Mouse (Mus musculus) heart, embryonic 15.5 days (tissue): ENCODE data around the gene Notch1. TPM values are rescaled to one million over a fixed set of nuclear protein-coding genes. Genes with fewer than 3 reads are reported as not detected.

Source experiments
- ATAC-seq: fragments of 200-750 bp; cut with Nextera tagmentation; replicated peaks from 2 replicates; pipeline ENCODE4 v1.8.0; 2017; ENCODE audit warnings: low read depth, moderate TSS enrichment; ENCODE audit not compliant: insufficient number of reproducible peaks, insufficient read depth, low FRiP score
- H3K27ac ChIP-seq: fragments of 300-500 bp; sonication (generic); 2 replicates; pipeline ENCODE4 v1.5.1; 2015; ENCODE audit warnings: mild to moderate bottlenecking, inconsistent platforms
- H3K27me3 ChIP-seq: fragments of 300-500 bp; sonication (generic); 2 replicates; pipeline ENCODE4 v1.6.1; 2015; ENCODE audit warnings: inconsistent platforms
- H3K36me3 ChIP-seq: fragments of 300-500 bp; sonication (generic); 2 replicates; pipeline ENCODE4 v1.6.1; 2015; ENCODE audit warnings: mild to moderate bottlenecking, inconsistent platforms
- H3K4me1 ChIP-seq: fragments of 300-500 bp; sonication (generic); replicated peaks from 2 replicates; pipeline ENCODE4 v1.6.1; 2015; ENCODE audit warnings: inconsistent platforms
- H3K4me2 ChIP-seq: fragments of 300-500 bp; sonication (generic); 2 replicates; pipeline ENCODE4 v1.6.1; 2015; ENCODE audit warnings: inconsistent platforms, mild to moderate bottlenecking, moderate library complexity
- H3K4me3 ChIP-seq: fragments of 300-500 bp; sonication (generic); 2 replicates; pipeline ENCODE4 v1.5.1; 2015; ENCODE audit warnings: mild to moderate bottlenecking, inconsistent platforms
- H3K9ac ChIP-seq: fragments of 300-500 bp; sonication (generic); 2 replicates; pipeline ENCODE4 v1.6.1; 2015; ENCODE audit warnings: mild to moderate bottlenecking, inconsistent platforms
- H3K9me3 ChIP-seq: fragments of 300-500 bp; sonication (generic); replicated peaks from 2 replicates; pipeline ENCODE4 v1.6.1; 2016; ENCODE audit warnings: inconsistent platforms
- WGBS: fragments of 180-500 bp; shearing (Covaris S2); methylation state at CpG from one replicate; pipeline ENCODE4 v1.1.7; 2015; ENCODE audit warnings: mixed read lengths; 5-methylcytosine and 5-hydroxymethylcytosine counted together
- microRNA-seq: library from miRNA; unstranded; fragments of <30 nt; microRNA quantifications from one replicate; pipeline ENCODE4, GENCODE M21; 2016
- polyA plus RNA-seq: library from polyadenylated mRNA; unstranded; fragments of >200 nt; fragmentation: Nextera tagmentation; extraction: Ambion mirVana; gene quantifications from 2 replicates; pipeline ENCODE4 v1.2.1, GENCODE M21; 2015

Gene Notch1
- polyA plus RNA-seq, 1 experiment from 2014 or later: 10.8 TPM

DNA sequence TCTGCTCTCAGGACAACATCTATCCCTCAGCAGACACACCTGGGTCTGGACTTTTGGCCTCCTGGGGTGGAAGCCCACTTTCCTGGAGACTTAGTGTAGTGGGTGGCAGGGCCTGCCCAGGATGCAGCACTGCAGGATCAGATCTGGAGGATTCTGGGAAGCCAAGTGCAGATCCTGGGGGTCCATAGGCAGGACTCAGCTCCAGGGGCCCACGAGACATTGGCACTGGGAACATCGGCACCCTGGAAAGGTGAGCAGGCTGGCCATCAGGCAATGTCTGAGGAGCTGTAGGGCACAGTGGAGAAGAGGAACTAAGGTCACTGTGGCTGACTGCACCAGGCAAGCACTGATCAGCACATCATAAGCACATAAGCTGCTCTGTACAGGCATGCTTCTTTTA is 94.5 kb downstream of the Notch1 start:
- no peak overlapping the region for H3K4me2 ChIP-seq
- H3K9ac ChIP-seq: no peak overlapping the region
- ATAC-seq: no peak
- no peaks in the 10 kb centered on the region for H3K9me3 ChIP-seq
- WGBS: 90% methylated on average over 2 of the region's 2 CpGs
- no peaks in the 10 kb centered on the region for H3K4me1 ChIP-seq
- no peaks in the 10 kb centered on the region for H3K27me3 ChIP-seq
- no peak overlapping the region for H3K27ac ChIP-seq
- H3K36me3 ChIP-seq: peaks cover 96% of the 10 kb centered on the region
- no peak overlapping the region for H3K4me3 ChIP-seq

DNA sequence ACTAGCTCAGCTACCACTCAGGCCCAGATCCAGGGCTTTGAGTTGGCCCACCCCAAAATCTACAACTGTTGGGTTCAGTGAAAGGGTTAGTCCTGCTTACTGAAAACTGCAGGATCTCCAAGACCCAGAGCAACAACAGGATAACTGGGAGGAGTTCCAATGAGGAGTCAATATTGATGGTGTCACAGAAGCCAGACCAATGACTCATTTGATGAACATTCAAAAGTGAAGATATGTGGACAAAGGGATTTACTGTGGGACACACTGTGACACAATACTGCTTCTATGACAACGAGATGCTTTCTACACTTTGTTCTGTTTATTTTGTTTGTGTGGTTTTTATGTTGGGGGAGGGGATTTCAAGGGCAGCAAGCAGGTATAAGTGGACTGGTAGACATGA is 98.3 kb downstream of the Notch1 start:
- H3K4me2 ChIP-seq: no peak overlapping the region
- H3K27ac ChIP-seq: no peak overlapping the region
- ATAC-seq: no peak
- no peaks in the 10 kb centered on the region for H3K9me3 ChIP-seq
- H3K9ac ChIP-seq: no peak overlapping the region
- WGBS: 84% methylated on average over 1 of the region's 1 CpGs
- H3K4me1 ChIP-seq: no peaks in the 10 kb centered on the region
- no peak overlapping the region for H3K4me3 ChIP-seq
- H3K36me3 ChIP-seq: peaks cover 97% of the 10 kb centered on the region
- no peaks in the 10 kb centered on the region for H3K27me3 ChIP-seq

DNA sequence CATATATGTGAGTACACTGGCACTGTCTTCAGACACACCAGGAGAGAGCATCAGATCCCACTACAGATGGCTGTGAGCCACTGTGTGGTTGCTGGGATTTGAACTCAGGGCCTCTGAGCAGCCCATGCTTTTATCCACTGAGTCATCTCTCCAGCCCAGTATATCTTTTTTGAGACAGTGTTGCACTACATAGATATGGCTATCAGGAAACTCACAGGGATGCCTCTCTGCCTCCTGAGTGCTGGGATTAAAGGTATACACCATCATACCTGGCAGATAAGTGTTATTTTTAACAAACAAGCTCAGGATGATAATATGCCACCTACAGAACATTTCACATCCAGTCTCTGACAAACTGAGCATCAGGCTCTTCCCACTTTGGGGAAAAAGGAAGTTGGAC is 99.4 kb downstream of the Notch1 start:
- no peak overlapping the region for H3K9ac ChIP-seq
- H3K4me3 ChIP-seq: no peak overlapping the region
- H3K4me1 ChIP-seq: no peaks in the 10 kb centered on the region
- ATAC-seq: no peak
- no peaks in the 10 kb centered on the region for H3K9me3 ChIP-seq
- no peaks in the 10 kb centered on the region for H3K27me3 ChIP-seq
- H3K4me2 ChIP-seq: no peak overlapping the region
- H3K36me3 ChIP-seq: peaks cover 95% of the 10 kb centered on the region
- H3K27ac ChIP-seq: no peak overlapping the region

DNA sequence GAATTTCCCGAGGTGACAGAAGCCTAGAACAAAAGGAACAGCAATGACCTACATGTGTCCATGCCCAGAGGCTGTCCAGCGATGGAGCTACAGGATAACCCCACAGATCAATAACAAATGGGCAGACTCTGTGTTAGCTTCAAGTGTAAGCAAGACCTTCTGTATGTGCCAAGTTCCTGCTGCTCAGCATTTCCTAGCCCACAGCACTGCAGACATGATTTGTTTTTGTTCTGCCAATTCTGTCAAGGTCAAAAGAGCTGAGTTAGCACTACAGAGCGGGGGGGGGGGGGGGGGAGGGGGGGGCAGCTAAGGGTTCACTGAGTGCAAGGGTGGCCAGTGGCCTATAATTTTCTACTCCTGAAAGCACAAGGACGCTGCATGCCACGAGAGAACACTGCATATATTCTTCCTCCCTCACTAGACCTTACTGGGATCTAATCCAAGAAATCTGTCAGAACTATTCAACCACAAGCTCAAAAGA is 105.5 kb downstream of the Notch1 start:
- H3K27me3 ChIP-seq: no peaks in the 10 kb centered on the region
- no peak for ATAC-seq
- no peak overlapping the region for H3K4me3 ChIP-seq
- H3K9ac ChIP-seq: no peak overlapping the region
- peaks cover 29% of the 10 kb centered on the region for H3K4me1 ChIP-seq
- peaks cover 50% of the 10 kb centered on the region for H3K36me3 ChIP-seq
- no peak overlapping the region for H3K4me2 ChIP-seq
- 0 out of 2 replicates have a peak overlapping the region, but pooled peaks have one; percentile 24 for H3K27ac ChIP-seq
- WGBS: 66% methylated on average over 4 of the region's 5 CpGs
- no peaks in the 10 kb centered on the region for H3K9me3 ChIP-seq

DNA sequence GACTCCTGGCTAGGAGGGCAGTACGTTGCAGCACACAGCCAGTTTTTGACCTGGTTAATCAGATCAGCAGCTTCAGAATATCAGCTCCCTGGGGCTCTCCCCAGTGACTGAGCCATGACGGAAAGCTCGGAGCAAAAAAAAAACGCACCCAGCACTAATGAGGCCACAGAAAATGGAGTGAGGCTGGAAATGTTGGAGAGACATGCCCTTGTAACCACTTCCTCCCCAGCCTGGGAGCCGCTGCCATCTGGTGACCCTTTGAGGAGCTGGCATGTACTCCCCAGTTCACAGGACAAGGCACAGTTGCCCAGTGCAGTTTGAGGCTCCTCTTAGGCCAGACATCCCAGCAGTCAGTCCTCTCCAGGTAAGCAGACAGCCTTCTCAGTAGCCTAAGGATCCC is 106.4 kb downstream of the Notch1 start:
- H3K9me3 ChIP-seq: no peaks in the 10 kb centered on the region
- H3K27ac ChIP-seq: no peak overlapping the region
- no peaks in the 10 kb centered on the region for H3K27me3 ChIP-seq
- WGBS: 71% methylated on average over 5 of the region's 5 CpGs
- peaks cover 41% of the 10 kb centered on the region for H3K36me3 ChIP-seq
- peaks cover 33% of the 10 kb centered on the region for H3K4me1 ChIP-seq
- H3K4me3 ChIP-seq: no peak overlapping the region
- H3K4me2 ChIP-seq: no peak overlapping the region
- no peak overlapping the region for H3K9ac ChIP-seq
- ATAC-seq: no peak

DNA sequence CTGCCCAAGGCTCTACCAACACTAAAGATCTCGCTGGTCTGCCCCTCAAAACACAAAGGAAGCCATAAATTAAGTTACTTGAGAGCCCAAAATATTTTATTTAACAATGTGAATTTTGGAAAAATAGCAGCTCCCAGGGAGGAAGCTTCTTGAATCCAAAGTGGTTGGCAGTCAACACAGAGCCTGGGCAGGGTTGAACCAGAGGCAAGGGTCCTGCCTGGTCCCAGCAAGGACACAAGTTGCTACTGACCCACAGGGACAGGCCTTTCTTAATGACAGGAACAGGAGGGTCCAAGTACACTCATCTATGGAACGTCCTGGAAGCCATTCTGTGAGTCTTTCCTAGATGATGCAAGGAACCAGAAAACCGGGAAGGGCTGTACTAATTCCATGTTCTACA is 107.1 kb downstream of the Notch1 start:
- no peak for ATAC-seq
- peaks cover 34% of the 10 kb centered on the region for H3K36me3 ChIP-seq
- peak overlapping the region; percentile 73 for H3K4me2 ChIP-seq
- 57% methylated on average over 3 of the region's 3 CpGs for WGBS
- H3K27ac ChIP-seq: no peak overlapping the region
- no peaks in the 10 kb centered on the region for H3K27me3 ChIP-seq
- H3K4me3 ChIP-seq: peak overlapping the region; percentile 75
- H3K4me1 ChIP-seq: peaks cover 33% of the 10 kb centered on the region
- no peaks in the 10 kb centered on the region for H3K9me3 ChIP-seq
- H3K9ac ChIP-seq: 0 out of 2 replicates have a peak overlapping the region, but pooled peaks have one; percentile 16

DNA sequence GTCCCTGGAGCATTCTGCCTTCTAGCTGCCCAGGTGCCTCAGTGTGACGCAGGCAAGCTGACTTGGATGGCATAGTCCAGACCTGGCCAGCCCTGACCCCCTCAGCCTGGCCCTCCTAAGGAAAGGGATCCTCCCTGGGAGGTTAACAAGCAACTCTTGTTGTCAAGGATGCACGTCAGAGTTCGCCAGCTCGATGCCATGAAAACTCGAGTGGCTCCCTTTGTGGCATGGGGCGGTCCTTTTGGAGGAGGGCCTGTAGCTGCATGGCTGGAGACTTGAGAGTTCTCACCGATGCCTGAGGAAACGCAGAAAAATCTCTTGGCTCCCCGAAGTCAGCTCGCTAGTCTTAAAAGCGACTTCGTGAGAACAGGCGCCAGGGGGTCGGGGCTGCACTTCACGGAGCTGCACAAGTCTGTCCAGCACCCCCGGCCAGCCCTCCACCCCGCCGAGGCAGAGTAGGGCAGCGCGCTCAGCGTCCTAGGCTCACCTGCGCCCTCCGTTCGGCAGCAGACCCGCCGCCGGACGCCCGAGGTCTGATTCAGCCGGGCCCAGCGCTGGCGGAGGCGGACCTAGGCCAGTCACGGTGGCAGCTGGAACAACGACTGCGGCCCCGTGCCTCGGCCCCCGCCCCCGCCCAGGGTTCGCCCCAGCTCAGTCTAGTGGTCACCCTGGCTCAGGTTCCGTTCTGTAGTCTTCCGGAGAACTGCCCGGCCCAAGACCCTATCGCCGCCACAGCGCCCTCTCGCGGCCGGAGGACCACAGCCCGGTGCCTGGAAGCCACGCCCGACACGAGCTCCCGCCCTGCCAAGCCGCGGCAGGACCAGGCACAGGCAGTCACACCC is 107.7 kb downstream of the Notch1 start, which contains the start of gene Inpp5e:
Gene Inpp5e, minus strand, starts transcription at position 689 of the 842 bp plus-strand sequence.
- no peaks in the 10 kb centered on the region for H3K9me3 ChIP-seq
- WGBS: under 1% methylated on average over 57 of the region's 57 CpGs
- H3K9ac ChIP-seq: peak within 1 kb of the TSS; percentile 88
- peak within 1 kb of the TSS; percentile 75 for H3K4me3 ChIP-seq
- peak; percentile 94 for ATAC-seq
- H3K27ac ChIP-seq: peak within 1 kb of the TSS; percentile 76
- peak within 1 kb of the TSS; percentile 73 for H3K4me2 ChIP-seq
- H3K27me3 ChIP-seq: no peaks in the 10 kb centered on the region
- H3K4me1 ChIP-seq: peaks cover 33% of the 10 kb centered on the region
- H3K36me3 ChIP-seq: peaks cover 28% of the 10 kb centered on the region

Small RNAs within 50 kb of the gene (microRNA-seq; reads per million reads assigned to microRNA genes)
- 0.84 reads per million for gene Mir6996

Other genes starting within 250 kb of the Notch1 start
- gene Ccdc187, start 222.1 kb downstream of the Notch1 start, polyA plus RNA-seq: 0.08 and 0.15 TPM in 2 replicates
- gene Gpsm1, start 201.1 kb downstream of the Notch1 start, polyA plus RNA-seq: 64.4 and 71.6 TPM in 2 replicates
- gene Dnlz, start 164.6 kb downstream of the Notch1 start, polyA plus RNA-seq: 22.1 and 27.9 TPM in 2 replicates
- 0.60 and 1.7 TPM in 2 replicates for gene Card9, start 155.7 kb downstream of the Notch1 start, polyA plus RNA-seq
- 16.8 and 19.6 TPM in 2 replicates for gene Snapc4, start 136.0 kb downstream of the Notch1 start, polyA plus RNA-seq
- 72.3 and 82.9 TPM in 2 replicates for gene Entr1, start 127.3 kb downstream of the Notch1 start, polyA plus RNA-seq
- gene Pmpca, start 127.3 kb downstream of the Notch1 start, polyA plus RNA-seq: 103 and 111 TPM in 2 replicates
- 14.3 and 16.7 TPM in 2 replicates for gene Inpp5e, start 107.5 kb downstream of the Notch1 start, polyA plus RNA-seq
- 10.5 and 14.5 TPM in 2 replicates for gene Sec16a, start 71.4 kb downstream of the Notch1 start, polyA plus RNA-seq
- 159 and 197 TPM in 2 replicates for gene Egfl7, start 63.4 kb upstream of the Notch1 start, polyA plus RNA-seq
- not detected in 2 replicates for gene Gm20532, start 70.0 kb upstream of the Notch1 start, polyA plus RNA-seq
- 19.9 and 26.3 TPM in 2 replicates for gene Agpat2, start 87.8 kb upstream of the Notch1 start, polyA plus RNA-seq
- 12.2 and 18.0 TPM in 2 replicates for gene Fam69b, start 111.8 kb upstream of the Notch1 start, polyA plus RNA-seq
- not detected in 2 replicates for gene Lcn4, start 154.6 kb upstream of the Notch1 start, polyA plus RNA-seq